Mouse (Mus musculus) MEL (cell line): ENCODE results near the gene Cfap299.

Experiments used
- CHD2 ChIP-seq: IDR thresholded peaks from 2 replicates; pipeline ENCODE4 v1.6.1; 2011; ENCODE audit warnings: low read length, improper control_type of control experiment
- CTCF ChIP-seq, 3 experiments: IDR thresholded peaks in 2 of 3; conservative IDR thresholded peaks in 1 of 3; 2 replicates each; pipeline ENCODE4 v1.5.1; 2011 to 2012; ENCODE audit warnings: low read length in 3 of 3, low read depth in 2 of 3, mild to moderate bottlenecking in 2 of 3, improper control_type of control experiment in 1 of 3, inconsistent platforms in 1 of 3, mixed read lengths in 1 of 3, moderate library complexity in 1 of 3; ENCODE audit not compliant: control insufficient read depth in 1 of 3, insufficient read depth in 1 of 3, poor library complexity in 1 of 3, severe bottlenecking in 1 of 3
- EP300 ChIP-seq, 2 experiments: IDR thresholded peaks; 2 replicates each; pipeline ENCODE4 v1.6.1; 2011; ENCODE audit warnings: improper control_type of control experiment in 2 of 2, low read length in 2 of 2, low read depth in 1 of 2, mild to moderate bottlenecking in 1 of 2
- MEF2A ChIP-seq: IDR thresholded peaks from 2 replicates; pipeline ENCODE4 v1.6.1; 2014; ENCODE audit warnings: low read depth, mild to moderate bottlenecking, inconsistent platforms, low read length, improper control_type of control experiment; ENCODE audit not compliant: poor library complexity, insufficient replicate concordance, severe bottlenecking; ENCODE audit errors: extremely low read depth
- POLR2A ChIP-seq, 2 experiments: IDR thresholded peaks; 2 replicates each; pipeline ENCODE4 v1.6.1; 2011 to 2012; ENCODE audit warnings: low read length in 2 of 2, mild to moderate bottlenecking in 2 of 2, control low read depth in 1 of 2, improper control_type of control experiment in 1 of 2, low read depth in 1 of 2, moderate library complexity in 1 of 2; ENCODE audit not compliant: control insufficient read depth in 1 of 2, insufficient read depth in 1 of 2, poor library complexity in 1 of 2
- ZC3H11A ChIP-seq: IDR thresholded peaks from 2 replicates; pipeline ENCODE4 v1.6.1; 2012; ENCODE audit warnings: low read depth, mild to moderate bottlenecking, inconsistent platforms, low read length, improper control_type of control experiment

DNA sequence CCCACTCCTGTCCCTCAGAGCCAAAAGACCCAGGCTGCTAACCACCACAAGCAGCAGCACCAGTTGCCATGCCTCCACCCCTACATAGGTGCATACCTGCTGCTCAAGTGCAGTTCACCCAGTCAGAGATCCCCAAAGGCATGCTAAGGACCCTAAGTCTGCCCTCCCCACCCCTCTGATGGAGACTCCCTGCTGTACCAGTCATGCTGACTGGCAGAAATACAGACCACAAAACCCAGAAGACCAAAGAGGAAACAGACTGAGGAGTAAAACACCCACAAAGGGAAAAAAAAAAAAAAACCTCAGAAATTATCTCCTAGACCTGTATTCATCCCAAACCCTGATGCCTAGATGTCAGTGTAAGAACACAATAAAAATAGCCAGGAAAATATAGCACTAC lies 256.8 kb downstream of the Cfap299 start:
- TF ChIP-seq MEF2A (no peak), EP300 (IDR thresholded peaks at IDR 0.05; ENCODE audit: low read depth in 1 of 2, low read length in 2 of 2) (no peak), CTCF (IDR thresholded peaks at IDR 0.05 in 2 of 3, conservative IDR thresholded peaks at IDR 0.05 in 1 of 3; ENCODE audit: control insufficient read depth in 1 of 3, insufficient read depth in 1 of 3, low read depth in 2 of 3, low read length in 3 of 3, poor library complexity in 1 of 3, severe bottlenecking in 1 of 3) (no peak), POLR2A (IDR thresholded peaks at IDR 0.05; ENCODE audit: control insufficient read depth in 1 of 2, insufficient read depth in 1 of 2, low read depth in 1 of 2, low read length in 2 of 2, poor library complexity in 1 of 2) (no peak), CHD2 (no peak), ZC3H11A (no peak)
